Mouse (Mus musculus) cerebellum, adult 2 months (tissue): ENCODE measurements around the gene Olfr1369-ps1.

Source experiments
- CTCF ChIP-seq: fragments of 200-500 bp; IDR thresholded peaks from 2 replicates; pipeline ENCODE4 v1.5.1; 2011; ENCODE audit warnings: low read depth, mild to moderate bottlenecking, control low read depth, low read length, moderate library complexity, borderline replicate concordance; ENCODE audit not compliant: insufficient read depth
- POLR2A ChIP-seq: fragments of 200-500 bp; IDR thresholded peaks from 2 replicates; pipeline ENCODE4 v1.6.1; 2011; ENCODE audit warnings: low read length, control low read depth, borderline replicate concordance; ENCODE audit not compliant: insufficient read depth

DNA sequence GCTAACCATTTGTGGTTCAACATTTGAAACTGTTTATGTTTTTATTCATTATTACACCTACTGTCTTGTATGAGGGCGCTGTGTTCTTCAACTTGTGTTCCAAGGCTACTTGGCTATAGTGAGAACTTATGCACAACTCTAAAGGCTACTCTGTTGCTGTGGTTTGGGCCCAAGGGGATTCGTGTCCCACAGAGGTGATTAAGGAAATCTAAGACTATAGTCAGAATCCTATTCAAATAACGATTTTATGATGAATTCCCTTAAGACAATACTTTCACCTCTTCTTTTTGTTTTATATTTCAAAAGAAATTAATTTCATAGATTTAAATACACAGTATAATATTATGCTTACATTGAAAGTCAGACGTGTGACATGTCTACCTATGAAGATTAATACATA is 34.5 kb downstream of the Olfr1369-ps1 start, which contains the start of gene Olfr1368:
- TF ChIP-seq CTCF (no peak), POLR2A (no peak)
